Mouse (Mus musculus) embryonic fibroblast, embryonic 13.5 days (primary cell): ENCODE measurements at regions not wholly inside any gene's neighbourhood (a gene's known extent, or its start where the extent isn't known, plus 50 kb on each side); places are given as distances from the start of the nearest gene placed in this dataset.

Experiments
- CTCF ChIP-seq: IDR thresholded peaks from 2 replicates; pipeline ENCODE4 v1.5.1; 2011; ENCODE audit warnings: mild to moderate bottlenecking, control low read depth, low read length, moderate library complexity, borderline replicate concordance; ENCODE audit not compliant: insufficient read depth
- POLR2A ChIP-seq: IDR thresholded peaks from 2 replicates; pipeline ENCODE4 v1.6.1; 2011; ENCODE audit warnings: low read depth, mild to moderate bottlenecking, control low read depth, low read length, moderate library complexity

- no peak for TF ChIP-seq POLR2A
- no peak for TF ChIP-seq CTCF
Measured at GRCm38 (mm10) chr2:138760439-138760963, 504.1 kb downstream of the Btbd3 start.
